In the genomic region with DNA sequence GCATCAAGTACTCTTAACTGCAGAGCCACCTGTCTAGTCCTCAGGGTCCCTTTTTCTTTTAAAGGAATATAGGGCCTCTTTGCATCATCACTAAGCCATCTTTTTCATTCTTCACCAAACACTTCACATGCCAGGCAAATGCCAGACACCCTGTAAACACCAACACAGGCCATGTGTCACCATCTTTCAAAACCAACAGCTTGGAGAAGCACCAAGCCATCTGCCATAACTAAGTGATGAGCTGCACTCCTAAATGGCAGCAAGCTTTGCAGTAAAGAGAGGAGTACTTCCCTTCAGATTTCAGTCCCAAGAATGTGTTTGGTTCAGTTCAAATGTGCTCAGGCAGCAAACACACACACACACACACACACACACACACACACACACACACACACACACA, we compare ENCODE assay signal across 22 mouse cellular contexts.
DNase-seq lines count a peak whose midpoint lies in the region; ATAC-seq and TF ChIP-seq lines count a peak whose summit lies in the region.
"Had no signal": no experiment of that assay in that cellular context is flagged by ENCODE, and none has a peak within 500 bp of the region (broad histone marks: within the 10 kb centered on the region; RNA-seq: fewer than 3 reads in every experiment).

No protein-coding gene starts in this region.

- H3K9me3 ChIP-seq in forebrain, embryonic 15.5 days, result no peaks in the 10 kb centered on the region
- no peaks in the 10 kb centered on the region for H3K9me3 ChIP-seq in forebrain, embryonic 11.5 days (ENCODE audit: control insufficient read depth, low read length)
- no peaks in the 10 kb centered on the region for H3K9me3 ChIP-seq in hindbrain, embryonic 11.5 days (ENCODE audit: control insufficient read depth, low read length)
- H3K9me3 ChIP-seq: embryonic facial prominence, embryonic 12.5 days; hindbrain, embryonic 10.5 days; kidney, embryonic 15.5 days; limb, embryonic 10.5 days; stomach, embryonic 15.5 days had no signal

- peaks cover 47% of the 10 kb centered on the region for H3K4me1 ChIP-seq in forebrain, embryonic 15.5 days
- H3K4me1 ChIP-seq in forebrain, embryonic 11.5 days (replicated peaks; ENCODE audit: control insufficient read depth, insufficient read depth, low read length), result no peaks in the 10 kb centered on the region; the same call in 1 of the 2 replicates
- no peaks in the 10 kb centered on the region for H3K4me1 ChIP-seq in hindbrain, embryonic 11.5 days (replicated peaks; ENCODE audit: control insufficient read depth, insufficient read depth, low read length)
- H3K4me1 ChIP-seq: stomach, embryonic 15.5 days had no signal

- H3K36me3 ChIP-seq in forebrain, embryonic 15.5 days, result no peaks in the 10 kb centered on the region
- no peaks in the 10 kb centered on the region for H3K36me3 ChIP-seq in forebrain, embryonic 11.5 days (ENCODE audit: control insufficient read depth, insufficient read depth, low read length)
- H3K36me3 ChIP-seq in hindbrain, embryonic 11.5 days (ENCODE audit: control insufficient read depth, insufficient read depth, low read length), result no peaks in the 10 kb centered on the region
- H3K36me3 ChIP-seq: embryonic facial prominence, embryonic 12.5 days; hindbrain, embryonic 10.5 days; kidney, embryonic 15.5 days; limb, embryonic 10.5 days; stomach, embryonic 15.5 days had no signal

- H3K9ac ChIP-seq in forebrain, embryonic 15.5 days (replicated peaks), result no peak overlapping the region
- H3K9ac ChIP-seq in forebrain, embryonic 11.5 days (ENCODE audit: low read length), result no peak overlapping the region
- H3K9ac ChIP-seq in hindbrain, embryonic 11.5 days (ENCODE audit: low read depth, low read length), result no peak overlapping the region
- H3K9ac ChIP-seq: embryonic facial prominence, embryonic 12.5 days; kidney, embryonic 15.5 days; liver, postnatal 0 days; stomach, embryonic 15.5 days had no signal

- H3K27ac ChIP-seq in forebrain, embryonic 15.5 days (replicated peaks), result peak overlapping the region; percentile 66
- H3K27ac ChIP-seq in forebrain, embryonic 11.5 days (ENCODE audit: low read depth, low read length), result no peak overlapping the region
- H3K27ac ChIP-seq in layer of hippocampus, adult 2 months, result peak overlapping the region; percentile 29; the same call in 1 of the 2 replicates
- H3K27ac ChIP-seq in hindbrain, embryonic 11.5 days (ENCODE audit: low read depth, low read length), result no peak overlapping the region
- H3K27ac ChIP-seq: embryonic facial prominence, embryonic 12.5 days; hindbrain, embryonic 10.5 days; kidney, embryonic 15.5 days; limb, embryonic 10.5 days; stomach, embryonic 15.5 days had no signal

- no peak for DNase-seq in forebrain, embryonic 11.5 days (ENCODE audit: low spot score)
- DNase-seq in layer of hippocampus, adult 2 months (ENCODE audit: low spot score in 2 of 2), result peak; percentile 60 to 61
- no peak for DNase-seq in layer of hippocampus, postnatal 10 days (ENCODE audit: low spot score in 2 of 2)
- peak; percentile 50 for DNase-seq in brain, embryonic 18.5 days (ENCODE audit: low read depth, low spot score)
- peak; percentile 48 to 49 for DNase-seq in layer of hippocampus, postnatal 36 days
- DNase-seq in hindbrain, embryonic 11.5 days (ENCODE audit: low spot score), result no peak
- DNase-seq: cerebellum, adult 11 months; kidney, postnatal 4 days; liver; liver, postnatal 0 days; thymus, postnatal 4 days had no signal

- H3K4me3 ChIP-seq in forebrain, embryonic 15.5 days, result no peak overlapping the region
- H3K4me3 ChIP-seq in forebrain, embryonic 11.5 days (ENCODE audit: low read depth, low read length), result no peak overlapping the region
- H3K4me3 ChIP-seq in layer of hippocampus, adult 2 months, result no peak overlapping the region
- no peak overlapping the region for H3K4me3 ChIP-seq in hindbrain, embryonic 11.5 days (ENCODE audit: low read depth, low read length)
- H3K4me3 ChIP-seq: embryonic facial prominence, embryonic 12.5 days; hindbrain, embryonic 10.5 days; kidney, embryonic 15.5 days; limb, embryonic 10.5 days; stomach, embryonic 15.5 days had no signal

- H3K4me2 ChIP-seq in forebrain, embryonic 15.5 days (replicated peaks), result no peak overlapping the region
- H3K4me2 ChIP-seq in forebrain, embryonic 11.5 days (ENCODE audit: low read depth, low read length, severe bottlenecking), result no peak overlapping the region
- no peak overlapping the region for H3K4me2 ChIP-seq in hindbrain, embryonic 11.5 days (replicated peaks; ENCODE audit: low read depth, low read length)
- H3K4me2 ChIP-seq: embryonic facial prominence, embryonic 12.5 days; heart, embryonic 11.5 days; kidney, embryonic 15.5 days; midbrain, embryonic 11.5 days; stomach, embryonic 15.5 days had no signal

- peak; percentile 78 for ATAC-seq in forebrain, embryonic 15.5 days (replicated peaks)
- no peak for ATAC-seq in forebrain, embryonic 11.5 days (replicated peaks; ENCODE audit: low FRiP score)
- no peak for ATAC-seq in hindbrain, embryonic 11.5 days (ENCODE audit: low FRiP score)
- ATAC-seq in megakaryocyte-erythroid progenitor cell, adult 5-6 weeks (replicated peaks; ENCODE audit: low FRiP score, low TSS enrichment, poor library complexity, severe bottlenecking), result no peak
- ATAC-seq: intestine, postnatal 0 days; liver, postnatal 0 days; lung, postnatal 0 days had no signal

- TF ChIP-seq CTCF in layer of hippocampus, adult 2 months (conservative IDR thresholded peaks at IDR 0.05), result no peak

- H3K27me3 ChIP-seq in forebrain, embryonic 15.5 days, result no peaks in the 10 kb centered on the region
- H3K27me3 ChIP-seq in forebrain, embryonic 11.5 days (ENCODE audit: control insufficient read depth, insufficient read depth, low read length), result no peaks in the 10 kb centered on the region
- H3K27me3 ChIP-seq in hindbrain, embryonic 11.5 days (ENCODE audit: control insufficient read depth, insufficient read depth, low read length), result no peaks in the 10 kb centered on the region
- H3K27me3 ChIP-seq: embryonic facial prominence, embryonic 12.5 days; kidney, embryonic 15.5 days; stomach, embryonic 15.5 days had no signal

Comparison
In these comparisons a context has a peak if more than half of its experiments do, and no peak if none do; other contexts are left out.
1. H3K27ac ChIP-seq: peak in forebrain, embryonic 15.5 days (single experiment) and layer of hippocampus, adult 2 months (single experiment); none in forebrain, embryonic 11.5 days (single experiment) and hindbrain, embryonic 11.5 days (single experiment).
2. DNase-seq: peak in layer of hippocampus, adult 2 months (2 of 2), brain, embryonic 18.5 days (single experiment) and layer of hippocampus, postnatal 36 days (2 of 2); none in forebrain, embryonic 11.5 days (single experiment), layer of hippocampus, postnatal 10 days (0 of 2) and hindbrain, embryonic 11.5 days (single experiment).